Mouse (Mus musculus): ENCODE data around the gene Oca2. TPM values are rescaled to one million over a fixed set of nuclear protein-coding genes. Genes with fewer than 3 reads are reported as not detected.
A peak's percentile ranks its signal among the peaks of the same experiment; 100 is the strongest.

Gene Oca2
- polyA plus RNA-seq, 1 experiment from 2014 or later, result 0.11 TPM

DNA sequence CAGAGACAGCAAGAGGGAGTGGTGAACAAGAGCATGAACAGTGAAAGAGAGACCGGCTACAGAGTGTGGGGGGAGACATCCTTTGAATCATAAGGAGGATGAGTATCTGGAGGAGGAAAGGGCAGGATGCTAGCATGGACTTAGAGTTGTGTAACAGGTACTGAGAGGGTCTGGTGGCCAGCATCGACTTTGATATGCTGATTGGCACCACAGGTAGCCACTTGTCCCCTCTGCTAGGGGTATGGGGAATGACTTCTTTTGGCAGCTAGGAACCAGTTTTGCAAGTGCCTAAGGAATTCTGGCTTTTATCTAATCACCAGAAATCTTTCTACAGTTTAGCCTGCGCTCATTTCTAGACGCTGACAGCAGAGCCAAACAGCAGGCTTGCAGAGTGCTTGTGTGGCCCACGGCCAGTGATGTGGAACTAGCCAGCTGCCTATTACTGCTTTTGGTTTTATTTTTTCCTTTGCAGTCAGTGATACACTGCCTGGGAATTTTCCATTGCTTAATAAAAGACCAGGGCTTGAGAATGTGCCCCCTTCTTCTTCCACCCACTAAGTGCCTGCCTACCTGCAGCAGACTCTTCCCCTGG, 179.8 kb downstream of the Oca2 start:
- Histone ChIP-seq H3K9ac (ENCODE audit: low read length) (no peak overlapping the region), H3K4me1 (replicated peaks; ENCODE audit: control insufficient read depth, insufficient read depth, low read length) (no peaks in the 10 kb centered on the region; the same call in 1 of the 2 replicates), H3K27ac (ENCODE audit: low read depth, low read length) (no peak overlapping the region), H3K36me3 (ENCODE audit: control insufficient read depth, insufficient read depth, low read length) (no peaks in the 10 kb centered on the region), H3K4me3 (ENCODE audit: low read depth, low read length) (no peak overlapping the region), H3K4me2 (ENCODE audit: low read depth, low read length, severe bottlenecking) (no peak overlapping the region), H3K27me3 (ENCODE audit: control insufficient read depth, insufficient read depth, low read length) (no peaks in the 10 kb centered on the region), H3K9me3 (ENCODE audit: control insufficient read depth, low read length) (no peaks in the 10 kb centered on the region)
- no peak for DNase-seq (ENCODE audit: low spot score)
- WGBS, result 36% methylated on average over 5 of the region's 5 CpGs
- no peak for ATAC-seq (replicated peaks; ENCODE audit: low FRiP score)

GRCm38 (mm10) chr7:56421946-56422345, 182.4 kb downstream of the Oca2 start:
- Histone ChIP-seq H3K4me2 (ENCODE audit: low read depth, low read length, severe bottlenecking) (no peak overlapping the region), H3K4me3 (ENCODE audit: low read depth, low read length) (no peak overlapping the region), H3K36me3 (ENCODE audit: control insufficient read depth, insufficient read depth, low read length) (no peaks in the 10 kb centered on the region), H3K9ac (ENCODE audit: low read length) (no peak overlapping the region), H3K4me1 (replicated peaks; ENCODE audit: control insufficient read depth, insufficient read depth, low read length) (no peaks in the 10 kb centered on the region; the same call in 1 of the 2 replicates), H3K27ac (ENCODE audit: low read depth, low read length) (no peak overlapping the region), H3K9me3 (ENCODE audit: control insufficient read depth, low read length) (no peaks in the 10 kb centered on the region), H3K27me3 (ENCODE audit: control insufficient read depth, insufficient read depth, low read length) (no peaks in the 10 kb centered on the region)
- no peak for ATAC-seq (replicated peaks; ENCODE audit: low FRiP score)
- 83% methylated on average over 2 of the region's 2 CpGs for WGBS
- no peak for DNase-seq (ENCODE audit: low spot score)

DNA sequence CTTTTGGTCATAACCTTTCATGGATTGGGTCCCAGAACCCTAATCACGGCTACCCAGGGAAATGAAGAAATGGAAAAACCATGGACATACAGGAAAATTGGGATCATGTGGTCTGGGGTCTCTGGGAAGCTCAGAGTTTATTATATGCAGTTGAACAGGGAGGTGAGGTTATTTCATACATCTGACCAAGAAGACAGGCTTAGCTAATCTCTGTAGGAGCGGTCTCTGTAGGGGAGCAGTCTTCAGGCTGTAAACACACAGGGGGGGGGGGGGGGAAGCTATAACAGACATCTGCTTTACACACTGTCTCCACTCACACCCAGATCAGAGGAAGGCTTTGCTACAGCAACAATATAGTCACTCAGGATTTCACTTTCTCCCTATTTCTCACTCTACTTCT, 184.0 kb downstream of the Oca2 start:
- DNase-seq (ENCODE audit: low spot score) (no peak), ATAC-seq (replicated peaks; ENCODE audit: low FRiP score) (no peak)
- H3K27ac ChIP-seq (ENCODE audit: low read depth, low read length), result no peak overlapping the region
- no peaks in the 10 kb centered on the region for H3K9me3 ChIP-seq (ENCODE audit: control insufficient read depth, low read length)
- H3K4me3 ChIP-seq (ENCODE audit: low read depth, low read length), result no peak overlapping the region
- no peaks in the 10 kb centered on the region for H3K4me1 ChIP-seq (replicated peaks; ENCODE audit: control insufficient read depth, insufficient read depth, low read length)
- no peak overlapping the region for H3K4me2 ChIP-seq (ENCODE audit: low read depth, low read length, severe bottlenecking)
- no peaks in the 10 kb centered on the region for H3K27me3 ChIP-seq (ENCODE audit: control insufficient read depth, insufficient read depth, low read length)
- WGBS, result 92% methylated on average over 2 of the region's 2 CpGs
- H3K9ac ChIP-seq (ENCODE audit: low read length), result no peak overlapping the region
- no peaks in the 10 kb centered on the region for H3K36me3 ChIP-seq (ENCODE audit: control insufficient read depth, insufficient read depth, low read length)

DNA sequence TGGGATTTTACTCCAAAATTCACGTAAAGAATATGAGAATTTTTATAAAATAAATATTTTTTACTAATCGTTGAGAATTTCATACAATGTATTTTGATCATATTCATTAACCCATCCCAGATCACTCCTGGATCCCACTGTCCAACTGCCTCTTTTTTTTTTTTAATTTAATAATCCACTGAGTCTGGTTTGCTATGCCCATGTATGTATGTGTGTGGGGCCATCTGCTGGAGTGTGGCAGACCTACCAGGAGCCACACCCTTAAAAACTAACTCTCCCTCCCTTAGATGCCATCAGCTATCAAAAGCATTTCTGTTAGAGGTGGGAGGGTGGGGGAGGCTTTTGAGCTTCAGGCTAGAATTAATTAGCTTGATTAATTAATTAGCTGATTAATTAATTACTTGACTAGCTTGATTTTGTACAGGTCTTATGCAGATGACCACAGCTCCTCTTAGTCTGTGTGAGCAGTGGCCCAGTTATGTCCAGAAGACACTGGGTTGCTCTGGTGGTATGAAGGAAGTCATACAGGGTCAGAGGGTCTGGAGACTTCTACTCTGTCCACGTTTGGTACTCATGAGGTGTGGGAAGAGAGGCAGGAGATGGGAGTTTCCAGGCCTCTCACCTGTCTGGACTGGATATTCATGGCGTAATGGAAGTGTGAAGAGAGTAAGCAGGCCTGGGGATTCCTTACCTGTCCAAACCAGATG, 221.4 kb downstream of the Oca2 start:
- DNase-seq (ENCODE audit: low spot score), result no peak

DNA sequence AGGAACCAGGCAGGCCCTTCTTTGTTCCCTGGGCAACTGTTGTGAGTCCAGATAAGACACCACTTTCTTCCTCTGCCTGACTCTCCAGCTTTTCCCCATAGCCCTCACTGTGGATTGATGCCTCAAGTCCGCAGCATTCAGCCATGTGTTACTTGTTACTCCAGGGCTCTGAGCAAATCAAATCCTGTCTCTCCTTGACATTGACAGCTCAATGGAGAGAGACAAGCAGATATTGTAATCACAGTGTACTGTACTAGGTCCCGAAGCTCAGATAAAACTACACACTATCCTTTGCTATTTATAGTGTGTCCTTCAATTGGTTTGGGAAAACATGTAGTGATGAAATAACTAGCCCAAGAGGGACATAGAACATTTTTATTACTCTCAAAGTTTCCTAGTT, 258.7 kb downstream of the Oca2 start:
- 73% methylated on average over 2 of the region's 2 CpGs for WGBS

More for the DNA sequence above, 221.4 kb downstream of the Oca2 start:
- 84% methylated on average over 4 of the region's 4 CpGs for WGBS
- Histone ChIP-seq H3K9me3 (ENCODE audit: control insufficient read depth, low read length) (no peaks in the 10 kb centered on the region), H3K27ac (ENCODE audit: low read depth, low read length) (no peak overlapping the region), H3K4me3 (ENCODE audit: low read depth, low read length) (no peak overlapping the region), H3K9ac (ENCODE audit: low read length) (no peak overlapping the region), H3K36me3 (ENCODE audit: control insufficient read depth, insufficient read depth, low read length) (no peaks in the 10 kb centered on the region), H3K4me1 (replicated peaks; ENCODE audit: control insufficient read depth, insufficient read depth, low read length) (no peaks in the 10 kb centered on the region), H3K4me2 (ENCODE audit: low read depth, low read length, severe bottlenecking) (no peak overlapping the region), H3K27me3 (ENCODE audit: control insufficient read depth, insufficient read depth, low read length) (no peaks in the 10 kb centered on the region)
- ATAC-seq (replicated peaks; ENCODE audit: low FRiP score), result peak; percentile 46

GRCm38 (mm10) chr7:56499319-56499718, 259.8 kb downstream of the Oca2 start:
- no peak overlapping the region for H3K27ac ChIP-seq (ENCODE audit: low read depth, low read length)
- H3K9ac ChIP-seq (ENCODE audit: low read length), result no peak overlapping the region
- H3K4me1 ChIP-seq (replicated peaks; ENCODE audit: control insufficient read depth, insufficient read depth, low read length), result no peaks in the 10 kb centered on the region
- WGBS, result 88% methylated on average over 2 of the region's 2 CpGs
- no peak for DNase-seq (ENCODE audit: low spot score)
- H3K27me3 ChIP-seq (ENCODE audit: control insufficient read depth, insufficient read depth, low read length), result no peaks in the 10 kb centered on the region
- H3K4me2 ChIP-seq (ENCODE audit: low read depth, low read length, severe bottlenecking), result no peak overlapping the region
- no peaks in the 10 kb centered on the region for H3K36me3 ChIP-seq (ENCODE audit: control insufficient read depth, insufficient read depth, low read length)
- ATAC-seq (replicated peaks; ENCODE audit: low FRiP score), result no peak
- H3K9me3 ChIP-seq (ENCODE audit: control insufficient read depth, low read length), result no peaks in the 10 kb centered on the region
- H3K4me3 ChIP-seq (ENCODE audit: low read depth, low read length), result no peak overlapping the region

More for the DNA sequence above, 258.7 kb downstream of the Oca2 start:
- Histone ChIP-seq H3K4me2 (ENCODE audit: low read depth, low read length, severe bottlenecking) (no peak overlapping the region), H3K36me3 (ENCODE audit: control insufficient read depth, insufficient read depth, low read length) (no peaks in the 10 kb centered on the region), H3K9ac (ENCODE audit: low read length) (no peak overlapping the region), H3K9me3 (ENCODE audit: control insufficient read depth, low read length) (no peaks in the 10 kb centered on the region), H3K4me1 (replicated peaks; ENCODE audit: control insufficient read depth, insufficient read depth, low read length) (no peaks in the 10 kb centered on the region), H3K4me3 (ENCODE audit: low read depth, low read length) (no peak overlapping the region), H3K27me3 (ENCODE audit: control insufficient read depth, insufficient read depth, low read length) (no peaks in the 10 kb centered on the region), H3K27ac (ENCODE audit: low read depth, low read length) (no peak overlapping the region)
- ATAC-seq (replicated peaks; ENCODE audit: low FRiP score), result no peak
- DNase-seq (ENCODE audit: low spot score), result no peak

GRCm38 (mm10) chr7:56499767-56500166, 260.2 kb downstream of the Oca2 start:
- Histone ChIP-seq H3K27me3 (ENCODE audit: control insufficient read depth, insufficient read depth, low read length) (no peaks in the 10 kb centered on the region), H3K36me3 (ENCODE audit: control insufficient read depth, insufficient read depth, low read length) (no peaks in the 10 kb centered on the region), H3K4me3 (ENCODE audit: low read depth, low read length) (no peak overlapping the region), H3K4me2 (ENCODE audit: low read depth, low read length, severe bottlenecking) (no peak overlapping the region), H3K4me1 (replicated peaks; ENCODE audit: control insufficient read depth, insufficient read depth, low read length) (no peaks in the 10 kb centered on the region), H3K9ac (ENCODE audit: low read length) (no peak overlapping the region), H3K9me3 (ENCODE audit: control insufficient read depth, low read length) (no peaks in the 10 kb centered on the region), H3K27ac (ENCODE audit: low read depth, low read length) (no peak overlapping the region)
- ATAC-seq (replicated peaks; ENCODE audit: low FRiP score) (no peak), DNase-seq (ENCODE audit: low spot score) (no peak)
- WGBS, result 69% methylated on average over 1 of the region's 1 CpGs

- Histone ChIP-seq H3K9ac (ENCODE audit: low read length) (no peak overlapping the region), H3K9me3 (ENCODE audit: control insufficient read depth, low read length) (no peaks in the 10 kb centered on the region), H3K4me3 (ENCODE audit: low read depth, low read length) (no peak overlapping the region), H3K4me1 (replicated peaks; ENCODE audit: control insufficient read depth, insufficient read depth, low read length) (no peaks in the 10 kb centered on the region), H3K36me3 (ENCODE audit: control insufficient read depth, insufficient read depth, low read length) (no peaks in the 10 kb centered on the region), H3K27me3 (ENCODE audit: control insufficient read depth, insufficient read depth, low read length) (no peaks in the 10 kb centered on the region), H3K27ac (ENCODE audit: low read depth, low read length) (no peak overlapping the region), H3K4me2 (ENCODE audit: low read depth, low read length, severe bottlenecking) (no peak overlapping the region)
- ATAC-seq (replicated peaks; ENCODE audit: low FRiP score), result no peak
- DNase-seq (ENCODE audit: low spot score), result no peak
- 83% methylated on average over 1 of the region's 1 CpGs for WGBS
Observed at GRCm38 (mm10) chr7:56500438-56500837, 260.9 kb downstream of the Oca2 start.

- Histone ChIP-seq H3K9me3 (ENCODE audit: control insufficient read depth, low read length) (no peaks in the 10 kb centered on the region), H3K36me3 (ENCODE audit: control insufficient read depth, insufficient read depth, low read length) (no peaks in the 10 kb centered on the region), H3K4me3 (ENCODE audit: low read depth, low read length) (no peak overlapping the region), H3K9ac (ENCODE audit: low read length) (no peak overlapping the region), H3K4me2 (ENCODE audit: low read depth, low read length, severe bottlenecking) (no peak overlapping the region), H3K4me1 (replicated peaks; ENCODE audit: control insufficient read depth, insufficient read depth, low read length) (no peaks in the 10 kb centered on the region; the same call in 1 of the 2 replicates), H3K27me3 (ENCODE audit: control insufficient read depth, insufficient read depth, low read length) (no peaks in the 10 kb centered on the region), H3K27ac (ENCODE audit: low read depth, low read length) (no peak overlapping the region)
- ATAC-seq (replicated peaks; ENCODE audit: low FRiP score) (no peak), DNase-seq (ENCODE audit: low spot score) (no peak)
- 10% methylated on average over 1 of the region's 1 CpGs for WGBS
Observed at GRCm38 (mm10) chr7:56518581-56518980, 279.0 kb downstream of the Oca2 start.

Data from forebrain, embryonic 11.5 days (tissue).